Mouse (Mus musculus): ENCODE measurements around the gene BC048403. TPM values are rescaled to one million over a fixed set of nuclear protein-coding genes. Genes with fewer than 3 reads are reported as not detected.

BC048403 gene
- polyA plus RNA-seq (2015; fragmentation: Nextera tagmentation; extraction: Ambion mirVana): 3.1 and 3.2 TPM in 2 replicates

- peak; percentile 79 for ATAC-seq (ENCODE audit: insufficient number of reproducible peaks, insufficient read depth, low FRiP score, low TSS enrichment, low read depth)
- H3K27ac ChIP-seq: 0 out of 2 replicates have a peak within 1 kb of the TSS, but pooled peaks have one; percentile 55
- under 1% methylated on average over 68 of the region's 68 CpGs for WGBS
These were observed at the start of gene BC048403 for GRCm38 (mm10) chr10:121739548-121740505. TSS of gene BC048403 (plus strand) at chr10:121739937.

GRCm38 (mm10) chr10:121692944-121693579 lies 46.7 kb upstream of the BC048403 start:
- peak overlapping the region; percentile 40; the same call in 1 of the 2 replicates for H3K9ac ChIP-seq
- H3K27ac ChIP-seq: no peak overlapping the region
- no peaks in the 10 kb centered on the region for H3K9me3 ChIP-seq
- 40% methylated on average over 18 of the region's 18 CpGs for WGBS
- H3K4me3 ChIP-seq: peak overlapping the region; percentile 24
- H3K4me1 ChIP-seq: peaks cover 18% of the 10 kb centered on the region; the same call in 1 of the 2 replicates
- no peaks in the 10 kb centered on the region for H3K27me3 ChIP-seq
- peak overlapping the region; percentile 52 for H3K4me2 ChIP-seq
- ATAC-seq (ENCODE audit: insufficient number of reproducible peaks, insufficient read depth, low FRiP score, low TSS enrichment, low read depth): no peak
- H3K36me3 ChIP-seq: no peaks in the 10 kb centered on the region

More at GRCm38 (mm10) chr10:121739548-121740505, at the start of gene BC048403:
- H3K9ac ChIP-seq: peak within 1 kb of the TSS; percentile 83
- peak within 1 kb of the TSS; percentile 83 for H3K4me3 ChIP-seq
- H3K4me2 ChIP-seq: peak within 1 kb of the TSS; percentile 96
- no peaks in the 10 kb centered on the region for H3K27me3 ChIP-seq
- 0 out of 2 replicates have a peak, but pooled peaks cover 3% of the 10 kb centered on the region for H3K9me3 ChIP-seq
- H3K4me1 ChIP-seq: peaks cover 9% of the 10 kb centered on the region; the same call in 1 of the 2 replicates
- H3K36me3 ChIP-seq: 0 out of 2 replicates have a peak, but pooled peaks cover 2% of the 10 kb centered on the region

GRCm38 (mm10) chr10:121694567-121694966 lies 45.2 kb upstream of the BC048403 start:
- Histone ChIP-seq H3K4me2 (no peak overlapping the region), H3K27ac (no peak overlapping the region), H3K4me1 (peaks cover 16% of the 10 kb centered on the region; the same call in 1 of the 2 replicates), H3K9ac (no peak overlapping the region), H3K36me3 (no peaks in the 10 kb centered on the region), H3K27me3 (no peaks in the 10 kb centered on the region), H3K9me3 (no peaks in the 10 kb centered on the region), H3K4me3 (no peak overlapping the region)
- ATAC-seq (ENCODE audit: insufficient number of reproducible peaks, insufficient read depth, low FRiP score, low TSS enrichment, low read depth): no peak
- WGBS: 87% methylated on average over 11 of the region's 11 CpGs

DNA sequence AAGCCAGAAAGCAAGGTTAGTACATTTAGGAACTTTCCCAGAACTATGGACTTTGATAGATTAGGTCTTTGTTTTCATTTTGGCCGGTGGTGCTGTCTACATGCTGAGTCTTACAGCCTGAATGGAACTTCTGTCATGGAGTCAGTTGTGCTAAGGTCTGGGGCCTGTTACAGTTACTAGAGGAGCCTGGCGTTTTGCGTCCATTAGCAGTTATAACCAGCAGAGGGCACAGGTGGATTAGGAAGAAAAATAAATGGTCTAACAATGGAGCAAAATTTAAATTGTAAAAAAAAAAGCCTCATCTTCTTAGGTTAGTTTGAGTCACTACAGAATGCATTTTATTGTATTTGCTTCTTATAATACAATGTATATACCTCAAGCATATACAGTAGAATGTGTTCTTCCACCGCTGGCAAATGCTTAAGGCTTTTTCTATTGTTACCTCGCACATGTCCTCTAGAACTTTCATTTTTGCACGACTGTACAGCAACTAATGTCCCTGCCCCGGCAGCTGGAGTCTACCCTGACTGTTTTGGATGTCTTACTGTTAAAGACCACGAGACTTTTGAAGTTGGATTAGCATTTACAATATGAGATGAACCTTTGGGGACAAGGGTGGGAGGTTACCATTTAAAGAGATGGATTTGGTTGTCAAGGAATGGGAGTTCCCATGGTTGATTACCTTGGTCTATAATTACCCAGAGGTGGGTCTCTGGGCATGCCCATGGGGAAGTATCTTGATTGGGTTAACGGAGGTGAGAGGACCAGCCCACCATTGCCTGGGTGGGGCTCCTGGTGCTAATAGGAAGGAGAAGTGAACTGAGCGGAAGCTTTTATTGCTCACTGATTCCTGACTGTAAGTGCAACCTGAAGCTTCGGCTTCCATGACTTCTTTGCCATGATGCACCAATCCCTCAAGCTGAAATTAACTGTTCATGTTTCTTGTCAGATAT lies 38.2 kb upstream of the BC048403 start:
- 58% methylated on average over 11 of the region's 11 CpGs for WGBS
- no peaks in the 10 kb centered on the region for H3K4me1 ChIP-seq
- H3K4me3 ChIP-seq: no peak overlapping the region
- no peaks in the 10 kb centered on the region for H3K9me3 ChIP-seq
- no peak for ATAC-seq (ENCODE audit: insufficient number of reproducible peaks, insufficient read depth, low FRiP score, low TSS enrichment, low read depth)
- no peaks in the 10 kb centered on the region for H3K27me3 ChIP-seq
- no peak overlapping the region for H3K27ac ChIP-seq
- no peak overlapping the region for H3K4me2 ChIP-seq
- H3K36me3 ChIP-seq: no peaks in the 10 kb centered on the region
- H3K9ac ChIP-seq: no peak overlapping the region

- Histone ChIP-seq H3K27ac (no peak overlapping the region), H3K9me3 (no peaks in the 10 kb centered on the region), H3K27me3 (no peaks in the 10 kb centered on the region), H3K4me3 (no peak overlapping the region), H3K9ac (no peak overlapping the region), H3K4me2 (no peak overlapping the region), H3K4me1 (no peaks in the 10 kb centered on the region), H3K36me3 (no peaks in the 10 kb centered on the region)
- no peak for ATAC-seq (ENCODE audit: insufficient number of reproducible peaks, insufficient read depth, low FRiP score, low TSS enrichment, low read depth)
- 82% methylated on average over 6 of the region's 6 CpGs for WGBS
These were observed 36.1 kb upstream of the BC048403 start for GRCm38 (mm10) chr10:121703619-121704018.

- ATAC-seq (ENCODE audit: insufficient number of reproducible peaks, insufficient read depth, low FRiP score, low TSS enrichment, low read depth): no peak
- H3K4me1 ChIP-seq: no peaks in the 10 kb centered on the region
- no peak overlapping the region for H3K9ac ChIP-seq
- H3K36me3 ChIP-seq: no peaks in the 10 kb centered on the region
- H3K4me3 ChIP-seq: no peak overlapping the region
- 92% methylated on average over 6 of the region's 6 CpGs for WGBS
- H3K4me2 ChIP-seq: no peak overlapping the region
- no peaks in the 10 kb centered on the region for H3K27me3 ChIP-seq
- H3K9me3 ChIP-seq: no peaks in the 10 kb centered on the region
- H3K27ac ChIP-seq: no peak overlapping the region
These were observed 34.9 kb upstream of the BC048403 start for GRCm38 (mm10) chr10:121704871-121705270.

DNA sequence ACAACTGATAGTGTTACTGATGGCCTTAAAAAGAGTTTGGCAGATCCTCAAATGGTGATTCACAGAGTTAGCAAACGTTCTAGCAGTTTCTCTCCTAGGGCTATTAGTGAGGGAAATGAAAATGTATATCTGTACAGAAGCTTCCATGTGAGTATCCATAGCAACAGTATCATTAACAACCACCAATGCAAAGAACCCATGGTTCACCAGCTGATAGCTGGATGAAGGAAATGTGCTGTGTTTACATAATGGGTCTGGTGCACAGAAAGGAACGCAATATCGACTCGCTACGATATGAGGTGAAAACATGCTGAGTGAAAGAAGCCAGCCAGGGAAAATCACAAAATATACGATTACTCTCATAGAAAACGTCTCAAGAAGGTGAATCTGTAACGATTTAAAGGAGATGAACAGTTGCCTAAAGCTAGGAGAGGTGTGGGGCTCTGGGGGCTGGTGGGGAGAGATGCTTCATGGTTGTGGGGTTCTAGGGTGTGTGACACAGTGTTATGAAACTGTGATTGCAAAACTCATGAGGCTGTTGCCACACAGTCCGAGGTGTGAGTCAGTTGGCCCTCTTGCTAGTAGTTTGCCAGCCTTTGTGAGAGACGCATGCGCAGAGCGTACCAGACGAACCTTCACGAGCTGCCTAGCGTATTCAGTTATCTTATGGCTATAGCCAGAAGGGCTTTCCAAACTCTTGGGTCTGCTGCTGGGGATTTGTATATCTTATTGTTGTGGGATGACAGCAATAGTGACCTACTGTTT lies 34.2 kb upstream of the BC048403 start:
- no peak overlapping the region for H3K27ac ChIP-seq
- H3K27me3 ChIP-seq: no peaks in the 10 kb centered on the region
- no peaks in the 10 kb centered on the region for H3K36me3 ChIP-seq
- H3K4me3 ChIP-seq: no peak overlapping the region
- no peaks in the 10 kb centered on the region for H3K9me3 ChIP-seq
- 87% methylated on average over 15 of the region's 15 CpGs for WGBS
- H3K9ac ChIP-seq: no peak overlapping the region
- H3K4me1 ChIP-seq: no peaks in the 10 kb centered on the region
- ATAC-seq (ENCODE audit: insufficient number of reproducible peaks, insufficient read depth, low FRiP score, low TSS enrichment, low read depth): no peak
- H3K4me2 ChIP-seq: no peak overlapping the region

GRCm38 (mm10) chr10:121716862-121717261 lies 22.9 kb upstream of the BC048403 start:
- H3K27me3 ChIP-seq: no peaks in the 10 kb centered on the region
- H3K9me3 ChIP-seq: peaks cover 2% of the 10 kb centered on the region; the same call in 1 of the 2 replicates
- no peaks in the 10 kb centered on the region for H3K36me3 ChIP-seq
- H3K4me1 ChIP-seq: no peaks in the 10 kb centered on the region
- H3K9ac ChIP-seq: no peak overlapping the region
- H3K4me2 ChIP-seq: no peak overlapping the region
- H3K4me3 ChIP-seq: no peak overlapping the region
- ATAC-seq (ENCODE audit: insufficient number of reproducible peaks, insufficient read depth, low FRiP score, low TSS enrichment, low read depth): no peak
- H3K27ac ChIP-seq: no peak overlapping the region

GRCm38 (mm10) chr10:121718896-121719585 lies 20.7 kb upstream of the BC048403 start:
- Histone ChIP-seq H3K36me3 (no peaks in the 10 kb centered on the region), H3K27ac (no peak overlapping the region), H3K4me3 (no peak overlapping the region), H3K27me3 (no peaks in the 10 kb centered on the region), H3K9ac (no peak overlapping the region), H3K4me2 (no peak overlapping the region), H3K4me1 (no peaks in the 10 kb centered on the region), H3K9me3 (peaks cover 8% of the 10 kb centered on the region; the same call in 1 of the 2 replicates)
- WGBS: 89% methylated on average over 18 of the region's 18 CpGs
- ATAC-seq (ENCODE audit: insufficient number of reproducible peaks, insufficient read depth, low FRiP score, low TSS enrichment, low read depth): 0 out of 2 replicates have a peak, but pooled peaks have one; percentile 32

GRCm38 (mm10) chr10:121720701-121721100 lies 19.0 kb upstream of the BC048403 start:
- Histone ChIP-seq H3K27me3 (no peaks in the 10 kb centered on the region), H3K4me1 (no peaks in the 10 kb centered on the region), H3K27ac (no peak overlapping the region), H3K4me3 (no peak overlapping the region), H3K9ac (no peak overlapping the region), H3K9me3 (peaks cover 8% of the 10 kb centered on the region; the same call in 1 of the 2 replicates), H3K36me3 (no peaks in the 10 kb centered on the region), H3K4me2 (no peak overlapping the region)
- WGBS: 94% methylated on average over 13 of the region's 13 CpGs
- no peak for ATAC-seq (ENCODE audit: insufficient number of reproducible peaks, insufficient read depth, low FRiP score, low TSS enrichment, low read depth)

Measured in embryonic facial prominence, embryonic 13.5 days (tissue).